Mouse (Mus musculus): ENCODE data around the gene Gas7.

- no peak for TF ChIP-seq CTCF (IDR thresholded peaks at IDR 0.05; ENCODE audit: extremely low read depth, insufficient read length, insufficient replicate concordance, low read depth, low read length)
- no peak for TF ChIP-seq POLR2A (IDR thresholded peaks at IDR 0.05; ENCODE audit: low read depth, low read length)
These were observed 133.6 kb downstream of the Gas7 start for GRCm38 (mm10) chr11:67588828-67589314.
